Comparison of ENCODE assay signal across 8 mouse cellular contexts in the genomic region with DNA sequence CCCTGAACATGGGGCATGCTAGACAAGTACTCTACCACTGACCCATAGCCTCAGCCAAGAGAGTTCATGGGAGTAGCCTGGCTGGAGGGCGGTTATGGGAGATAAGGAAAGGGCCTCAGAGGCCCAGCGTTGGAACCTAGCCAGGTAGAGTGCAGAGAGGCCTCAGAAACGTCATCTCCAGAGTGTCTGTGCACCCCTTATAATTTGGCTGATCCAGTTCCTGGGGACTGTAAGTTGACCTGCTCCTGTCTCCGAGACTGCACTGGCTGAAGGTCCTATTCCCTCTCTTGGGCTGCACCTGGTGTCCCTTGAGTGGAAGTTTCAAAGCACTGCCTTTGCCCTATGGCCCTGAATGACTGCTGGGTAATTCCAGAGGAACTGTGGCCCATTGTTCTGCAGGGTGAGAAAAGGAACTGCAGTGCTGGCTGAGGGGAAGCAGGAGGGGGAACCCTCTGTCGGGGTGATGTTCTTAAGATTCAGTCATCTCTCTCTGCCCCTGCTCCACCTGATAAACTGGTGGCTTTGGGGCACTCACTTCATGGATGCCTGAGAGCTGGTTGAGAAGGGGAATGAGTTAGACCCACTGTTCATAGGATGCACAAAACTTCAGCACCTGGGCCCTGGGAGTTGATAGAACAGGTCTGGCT. TPM values are rescaled to one million over a fixed set of nuclear protein-coding genes. Genes with fewer than 3 reads are reported as not detected.
DNase-seq lines count a peak whose midpoint lies in the region; ATAC-seq lines count a peak whose summit lies in the region.

No protein-coding gene starts in this region.

- H3K4me2 ChIP-seq in limb, embryonic 13.5 days (replicated peaks), result no peak overlapping the region

- intact Hi-C loops in heart, postnatal 10 days (cut with DNase I), result loop anchor here (2.0 to 5.0 kb wide), 2 partner anchors 31 to 64 kb away; no protein-coding TSS in a partner anchor

- H3K27ac ChIP-seq in limb, embryonic 13.5 days, result peak overlapping the region; percentile 10; the same call in 1 of the 2 replicates

- 38% methylated on average over 5 of the region's 5 CpGs for WGBS in limb, embryonic 13.5 days

- peak; percentile 44 for DNase-seq in adrenal gland, adult 2 months
- DNase-seq in embryo, embryonic 10 days (ENCODE audit: low spot score), result peak; percentile 46
- peak; percentile 71 to 72 for DNase-seq in heart, postnatal 10 days
- peak; percentile 5 for DNase-seq in ovary, postnatal 14 days (ENCODE audit: low spot score)
- no peak for DNase-seq in cerebellum, postnatal 4 days (ENCODE audit: low spot score in 2 of 2)
- no peak for DNase-seq in right cerebral cortex, postnatal 25 days
- DNase-seq in right cerebral cortex, postnatal 36 days (ENCODE audit: low spot score in 2 of 2), result no peak

- no peaks in the 10 kb centered on the region for H3K9me3 ChIP-seq in limb, embryonic 13.5 days

- no peaks in the 10 kb centered on the region for H3K36me3 ChIP-seq in limb, embryonic 13.5 days

- no peak overlapping the region for H3K9ac ChIP-seq in limb, embryonic 13.5 days

- no peaks in the 10 kb centered on the region for H3K27me3 ChIP-seq in limb, embryonic 13.5 days

- no peak overlapping the region for H3K4me3 ChIP-seq in limb, embryonic 13.5 days

- peaks cover 39% of the 10 kb centered on the region for H3K4me1 ChIP-seq in limb, embryonic 13.5 days

- peak; percentile 24; the same call in 1 of the 2 replicates for ATAC-seq in limb, embryonic 13.5 days (ENCODE audit: low FRiP score, low read depth)

RNA-seq across cellular contexts. Expression of gene Dapk2, which starts 55.5 kb away (rescaled TPM):
- total RNA-seq in adrenal gland, adult 2 months (2021), result 1 to 10 TPM; 4.5 to 9.7 TPM
- 1.4 and 3.0 TPM in 2 replicates for polyA plus RNA-seq in adrenal gland, adult 2 months (2012; rRNA removed)
- total RNA-seq in heart, postnatal 10 days (2021), result 1 to 10 TPM; 5.1 to 5.3 TPM
- polyA plus RNA-seq in limb, embryonic 13.5 days (2015; fragmentation: Nextera tagmentation; extraction: Ambion mirVana), result 6.3 and 7.4 TPM in 2 replicates

Comparison
In these comparisons a context has a peak if more than half of its experiments do, and no peak if none do; other contexts are left out.
1. DNase-seq: peak in adrenal gland, adult 2 months (single experiment), embryo, embryonic 10 days (single experiment), heart, postnatal 10 days (2 of 2) and ovary, postnatal 14 days (single experiment); none in cerebellum, postnatal 4 days (0 of 2), right cerebral cortex, postnatal 25 days (single experiment) and right cerebral cortex, postnatal 36 days (0 of 2).